Mouse (Mus musculus) spleen, adult 10 weeks (tissue): ENCODE data around the gene Ncoa6. TPM values are rescaled to one million over a fixed set of nuclear protein-coding genes. Genes with fewer than 3 reads are reported as not detected.

Experiments
- polyA plus RNA-seq: library from polyadenylated mRNA; stranded (reverse); fragments of 350-450 nt; fragmentation: Illumina TruSeq; extraction: RNeasy Lipid Tissue Mini Kit (QIAGEN cat#74804); gene quantifications from one replicate; pipeline ENCODE4 v1.2.3, GENCODE M21; 2015; ENCODE audit warnings: low replicate concordance; ENCODE audit not compliant: insufficient read depth

Gene Ncoa6
- polyA plus RNA-seq, result 42.2 TPM

GRCm38 (mm10) chr2:155473570-155474088 is at the start of gene Ncoa6:
Ncoa6 (minus strand) TSS chr2:155473894.

GRCm38 (mm10) chr2:155517455-155518423 is 44.0 kb upstream of the Ncoa6 start, which contains the start of the genes Acss2 and Ggt7:
Acss2 (plus strand) TSS chr2:155517948.
Ggt7 (minus strand) TSS chr2:155518237.

DNA sequence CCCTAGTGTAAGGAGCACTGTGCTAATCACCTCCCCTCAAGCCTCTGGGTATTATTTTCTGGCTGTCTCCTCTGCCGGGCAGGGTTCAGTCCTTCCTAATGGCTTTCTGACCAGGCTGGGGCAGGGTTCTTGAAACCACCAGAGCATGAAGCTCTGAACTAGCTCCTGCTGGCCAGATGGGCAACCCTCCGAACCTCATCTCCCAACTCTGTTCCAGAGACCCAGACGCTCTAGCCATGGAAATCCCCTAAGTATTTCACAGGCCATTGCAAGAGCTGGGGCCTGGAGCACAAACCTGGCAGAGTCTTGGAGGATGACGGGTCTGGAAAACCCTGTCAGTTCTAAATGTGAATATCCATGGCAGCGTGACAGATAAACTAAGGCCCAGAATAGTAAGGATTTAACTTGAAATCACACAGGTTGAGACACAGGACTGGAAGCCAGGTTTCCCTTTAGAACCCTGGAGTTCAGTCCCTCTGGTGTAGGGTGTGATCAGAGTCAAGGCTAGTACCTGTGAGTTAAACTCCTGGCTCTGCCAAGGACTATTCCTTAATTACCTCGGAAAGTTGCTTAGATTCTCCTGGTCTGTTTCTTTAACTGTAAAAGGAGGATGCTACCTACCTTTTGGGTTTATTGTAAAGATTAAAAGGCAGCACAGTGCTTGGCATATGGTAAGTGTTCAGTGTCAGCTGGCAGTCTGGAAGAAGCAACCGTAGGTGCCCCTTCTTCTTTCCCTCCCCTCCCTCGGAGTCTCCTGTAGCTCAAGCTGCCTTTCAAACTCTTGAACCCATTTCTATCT is 93.2 kb downstream of the Ncoa6 start, which contains the start of gene Trp53inp2:
Gene Trp53inp2 (plus strand): TSS at position 799 of the 799 bp plus-strand sequence.

DNA sequence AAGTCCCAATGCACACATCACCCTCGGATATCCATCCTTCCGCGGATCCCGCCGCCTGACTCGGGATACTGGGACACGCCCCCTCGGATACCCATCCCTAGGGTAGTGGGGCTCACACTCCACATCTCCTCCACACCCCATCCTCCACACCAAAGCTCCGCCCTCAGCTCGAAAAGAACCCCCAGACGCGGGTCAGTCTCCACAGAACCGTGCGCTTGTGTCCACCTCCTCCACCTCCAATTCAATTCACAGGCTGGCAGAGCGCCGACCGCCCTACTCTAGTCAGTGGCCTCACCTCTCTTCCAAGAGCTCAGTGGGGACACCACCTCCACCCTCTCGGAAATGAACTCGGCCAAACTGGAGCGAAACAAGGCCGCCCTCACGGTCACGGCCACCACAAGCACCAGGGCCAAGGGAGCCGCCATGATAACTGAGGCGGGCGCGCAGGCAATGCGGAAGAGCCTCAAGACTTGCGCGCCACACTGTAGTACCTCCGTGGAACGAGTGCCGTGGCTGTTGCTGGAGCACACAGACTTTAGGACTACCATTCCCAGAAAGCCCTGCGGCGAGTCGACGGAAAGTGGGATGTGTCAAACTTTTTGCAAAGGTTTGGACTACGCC is 116.6 kb downstream of the Ncoa6 start, which contains the start of gene Pigu:
Gene Pigu (minus strand): TSS at position 460 of the 621 bp plus-strand sequence.

Other genes with a start within 250 kb of the Ncoa6 start
- gene Dynlrb1, start 237.4 kb downstream of the Ncoa6 start, polyA plus RNA-seq, result 159 TPM
- gene Map1lc3a, start 197.6 kb downstream of the Ncoa6 start, polyA plus RNA-seq, result 7.4 TPM
- 35.8 TPM for gene Pigu, start 116.5 kb downstream of the Ncoa6 start, polyA plus RNA-seq
- gene Trp53inp2, start 92.8 kb downstream of the Ncoa6 start, polyA plus RNA-seq, result 21.6 TPM
- gene Acss2, start 44.1 kb upstream of the Ncoa6 start, polyA plus RNA-seq, result 19.3 TPM
- 0.54 TPM for gene Ggt7, start 44.3 kb upstream of the Ncoa6 start, polyA plus RNA-seq
- gene Gss, start 118.9 kb upstream of the Ncoa6 start, polyA plus RNA-seq, result 8.4 TPM
- gene Myh7b, start 137.3 kb upstream of the Ncoa6 start, polyA plus RNA-seq, result not detected
- 89.5 TPM for gene Trpc4ap, start 218.5 kb upstream of the Ncoa6 start, polyA plus RNA-seq